Mouse (Mus musculus) heart, embryonic 16.5 days (tissue): ENCODE results near the gene Bptf. TPM values are rescaled to one million over a fixed set of nuclear protein-coding genes. Genes with fewer than 3 reads are reported as not detected.
A peak's percentile ranks its signal among the peaks of the same experiment; 100 is the strongest.
"Not testable (repeated sequence)": the region's sequence is repeated elsewhere in the genome, so short reads cannot be mapped to it uniquely, and the experiment has no call there.

Experiments
- ATAC-seq: fragments of 200-750 bp; cut with Nextera tagmentation; replicated peaks from 2 replicates; pipeline ENCODE4 v1.8.0; 2017; ENCODE audit warnings: moderate number of reproducible peaks; ENCODE audit not compliant: insufficient read depth, low FRiP score; ENCODE audit errors: extremely low read depth
- H3K27ac ChIP-seq: fragments of 300-500 bp; sonication (generic); 2 replicates; pipeline ENCODE4 v1.5.1; 2014; ENCODE audit warnings: mild to moderate bottlenecking, low read length, control low read depth, moderate library complexity
- H3K27me3 ChIP-seq: fragments of 300-500 bp; sonication (generic); 2 replicates; pipeline ENCODE4 v1.6.1; 2014; ENCODE audit warnings: low read length, mixed read lengths; ENCODE audit not compliant: control insufficient read depth, insufficient read depth
- H3K36me3 ChIP-seq: fragments of 300-500 bp; sonication (generic); 2 replicates; pipeline ENCODE4 v1.6.1; 2014; ENCODE audit not compliant: control insufficient read depth, insufficient read depth
- H3K4me1 ChIP-seq: fragments of 300-500 bp; sonication (generic); 2 replicates; pipeline ENCODE4 v1.6.1; 2014; ENCODE audit warnings: low read length, mixed read lengths; ENCODE audit not compliant: control insufficient read depth, insufficient read depth
- H3K4me2 ChIP-seq: fragments of 300-500 bp; sonication (generic); 2 replicates; pipeline ENCODE4 v1.6.1; 2014; ENCODE audit warnings: low read depth, mild to moderate bottlenecking, control low read depth, low read length
- H3K4me3 ChIP-seq: fragments of 300-500 bp; sonication (generic); 2 replicates; pipeline ENCODE4 v1.5.1; 2014; ENCODE audit warnings: mild to moderate bottlenecking, control low read depth, low read length
- H3K9ac ChIP-seq: fragments of 300-500 bp; sonication (generic); 2 replicates; pipeline ENCODE4 v1.6.1; 2014; ENCODE audit warnings: low read length, control low read depth
- H3K9me3 ChIP-seq: fragments of 300-500 bp; sonication (generic); replicated peaks from 2 replicates; pipeline ENCODE4 v1.6.1; 2016; ENCODE audit warnings: low read length; ENCODE audit not compliant: control insufficient read depth
- WGBS: fragments of 180-500 bp; shearing (Covaris S2); extraction: QIAGEN DNeasy Blood & Tissue Kit; methylation state at CpG from one replicate; pipeline ENCODE4 v1.1.7; 2014; 5-methylcytosine and 5-hydroxymethylcytosine counted together
- polyA plus RNA-seq: library from polyadenylated mRNA; unstranded; fragments of >200 nt; fragmentation: Nextera tagmentation; extraction: Ambion mirVana; gene quantifications from 2 replicates; pipeline ENCODE4 v1.2.1, GENCODE M21; 2015

Bptf gene
- polyA plus RNA-seq, 1 experiment from 2014 or later, result 17.8 TPM

- 0 out of 2 replicates have a peak, but pooled peaks cover 2% of the 10 kb centered on the region for H3K4me1 ChIP-seq
- no peak overlapping the region for H3K27ac ChIP-seq
- ATAC-seq, result no peak
- H3K9ac ChIP-seq, result no peak overlapping the region
- no peaks in the 10 kb centered on the region for H3K9me3 ChIP-seq
- WGBS, result 71% methylated on average over 7 of the region's 7 CpGs
- no peak overlapping the region for H3K4me3 ChIP-seq
- H3K4me2 ChIP-seq, result no peak overlapping the region
- H3K27me3 ChIP-seq, result no peaks in the 10 kb centered on the region
- H3K36me3 ChIP-seq, result peaks cover 21% of the 10 kb centered on the region
Measured at GRCm38 (mm10) chr11:107092637-107093036, 39.3 kb downstream of the Bptf start.

- H3K36me3 ChIP-seq, result peaks cover 28% of the 10 kb centered on the region
- no peaks in the 10 kb centered on the region for H3K27me3 ChIP-seq
- no peak overlapping the region for H3K4me2 ChIP-seq
- H3K9me3 ChIP-seq, result no peaks in the 10 kb centered on the region
- H3K27ac ChIP-seq, result no peak overlapping the region
- H3K4me1 ChIP-seq, result peaks cover 14% of the 10 kb centered on the region
- no peak for ATAC-seq
- no peak overlapping the region for H3K9ac ChIP-seq
- H3K4me3 ChIP-seq, result no peak overlapping the region
- WGBS, result 37% methylated on average over 5 of the region's 5 CpGs
Measured at GRCm38 (mm10) chr11:107085866-107086265, 46.1 kb downstream of the Bptf start.

- peaks cover 37% of the 10 kb centered on the region for H3K36me3 ChIP-seq
Measured at GRCm38 (mm10) chr11:107083480-107083879, 48.4 kb downstream of the Bptf start.

GRCm38 (mm10) chr11:107065216-107065785, 66.6 kb downstream of the Bptf start:
- Histone ChIP-seq H3K27me3 (no peaks in the 10 kb centered on the region), H3K27ac (no peak overlapping the region), H3K36me3 (peaks cover 49% of the 10 kb centered on the region), H3K9ac (no peak overlapping the region), H3K4me3 (no peak overlapping the region), H3K4me2 (no peak overlapping the region), H3K9me3 (no peaks in the 10 kb centered on the region), H3K4me1 (0 out of 2 replicates have a peak, but pooled peaks cover 4% of the 10 kb centered on the region)
- ATAC-seq, result no peak
- 80% methylated on average over 11 of the region's 11 CpGs for WGBS

More at GRCm38 (mm10) chr11:107083480-107083879, 48.4 kb downstream of the Bptf start:
- Histone ChIP-seq H3K9ac (no peak overlapping the region), H3K27me3 (no peaks in the 10 kb centered on the region), H3K4me2 (no peak overlapping the region), H3K4me3 (no peak overlapping the region), H3K4me1 (peaks cover 14% of the 10 kb centered on the region), H3K9me3 (no peaks in the 10 kb centered on the region), H3K27ac (peak overlapping the region; percentile 6; the same call in 1 of the 2 replicates)
- ATAC-seq, result peak; percentile 69; the same call in 1 of the 2 replicates
- 45% methylated on average over 5 of the region's 5 CpGs for WGBS

- Histone ChIP-seq H3K9me3 (no peaks in the 10 kb centered on the region), H3K27me3 (no peaks in the 10 kb centered on the region), H3K4me1 (0 out of 2 replicates have a peak, but pooled peaks cover 4% of the 10 kb centered on the region), H3K4me2 (no peak overlapping the region), H3K4me3 (no peak overlapping the region), H3K27ac (no peak overlapping the region), H3K9ac (no peak overlapping the region), H3K36me3 (peaks cover 54% of the 10 kb centered on the region)
- ATAC-seq, result no peak
- WGBS, result 86% methylated on average over 1 of the region's 1 CpGs
Measured at GRCm38 (mm10) chr11:107064590-107064989, 67.3 kb downstream of the Bptf start.

- ATAC-seq, result peak; percentile 41
- H3K4me3 ChIP-seq, result no peak overlapping the region
- no peak overlapping the region for H3K4me2 ChIP-seq
- H3K27ac ChIP-seq, result peak overlapping the region; percentile 55
- H3K9ac ChIP-seq, result no peak overlapping the region
- H3K4me1 ChIP-seq, result 0 out of 2 replicates have a peak, but pooled peaks cover 4% of the 10 kb centered on the region
- 62% methylated on average over 3 of the region's 3 CpGs for WGBS
- no peaks in the 10 kb centered on the region for H3K9me3 ChIP-seq
- H3K27me3 ChIP-seq, result no peaks in the 10 kb centered on the region
- H3K36me3 ChIP-seq, result peaks cover 69% of the 10 kb centered on the region
Measured at GRCm38 (mm10) chr11:107063067-107063466, 68.9 kb downstream of the Bptf start.

- Histone ChIP-seq H3K9ac (no peak overlapping the region), H3K27ac (no peak overlapping the region), H3K4me2 (no peak overlapping the region), H3K36me3 (peaks cover 64% of the 10 kb centered on the region), H3K4me3 (no peak overlapping the region), H3K4me1 (0 out of 2 replicates have a peak, but pooled peaks cover 4% of the 10 kb centered on the region), H3K27me3 (no peaks in the 10 kb centered on the region), H3K9me3 (no peaks in the 10 kb centered on the region)
- ATAC-seq, result no peak
- 71% methylated on average over 1 of the region's 1 CpGs for WGBS
Measured at GRCm38 (mm10) chr11:107060941-107061340, 71.0 kb downstream of the Bptf start.

GRCm38 (mm10) chr11:107059634-107060033, 72.3 kb downstream of the Bptf start:
- not testable (repeated sequence) for ATAC-seq, H3K4me3 ChIP-seq, H3K4me2 ChIP-seq, H3K4me1 ChIP-seq, H3K9me3 ChIP-seq, H3K27ac ChIP-seq, H3K27me3 ChIP-seq, H3K9ac ChIP-seq
- 95% methylated on average over 3 of the region's 3 CpGs for WGBS
- peaks cover 64% of the 10 kb centered on the region for H3K36me3 ChIP-seq

- H3K36me3 ChIP-seq, result peaks cover 79% of the 10 kb centered on the region
- 90% methylated on average over 6 of the region's 6 CpGs for WGBS
- H3K27ac ChIP-seq, result no peak overlapping the region
- no peaks in the 10 kb centered on the region for H3K9me3 ChIP-seq
- no peak overlapping the region for H3K4me2 ChIP-seq
- no peak overlapping the region for H3K4me3 ChIP-seq
- no peak overlapping the region for H3K9ac ChIP-seq
- H3K27me3 ChIP-seq, result no peaks in the 10 kb centered on the region
- no peaks in the 10 kb centered on the region for H3K4me1 ChIP-seq
- ATAC-seq, result no peak
Measured at GRCm38 (mm10) chr11:107057391-107057790, 74.5 kb downstream of the Bptf start.
